Mouse (Mus musculus) lung, postnatal 0 days (tissue): ENCODE data around the gene Slc16a14.

Source experiments
- CTCF ChIP-seq: IDR thresholded peaks from 2 replicates; pipeline ENCODE4 v1.5.1; 2016; ENCODE audit warnings: antibody characterized with exemption, mild to moderate bottlenecking
- EP300 ChIP-seq: IDR thresholded peaks from 2 replicates; pipeline ENCODE4 v1.6.1; 2016; ENCODE audit warnings: antibody characterized with exemption, mild to moderate bottlenecking, control low read depth

GRCm38 (mm10) chr1:84866706-84867230 lies 68.2 kb downstream of the Slc16a14 start:
- TF ChIP-seq CTCF (no peak), EP300 (no peak)
